Mouse (Mus musculus): ENCODE measurements around the gene Axin2.

- TF ChIP-seq CTCF (IDR thresholded peaks at IDR 0.05; ENCODE audit: low read depth, low read length) (no peak), POLR2A (IDR thresholded peaks at IDR 0.05; ENCODE audit: borderline replicate concordance, low read depth, low read length) (no peak)
These were observed 77.7 kb downstream of the Axin2 start for GRCm38 (mm10) chr11:108997816-108998215.
